9 mouse cellular contexts compared by ENCODE assay signal in genomic region chr1:38252766-38253079, GRCm38 (mm10).
DNase-seq lines count a peak whose midpoint lies in the region; ATAC-seq and TF ChIP-seq lines count a peak whose summit lies in the region.
"Had no signal": no experiment of that assay in that cellular context is flagged by ENCODE, and none has a peak within 500 bp of the region (broad histone marks: within the 10 kb centered on the region; RNA-seq: fewer than 3 reads in every experiment).

No protein-coding gene starts in this region.

- no peaks in the 10 kb centered on the region for H3K27me3 ChIP-seq in heart, adult 2 months (ENCODE audit: control insufficient read depth, insufficient read depth, low read length)
- no peaks in the 10 kb centered on the region for H3K27me3 ChIP-seq in liver, postnatal 0 days (ENCODE audit: insufficient read depth, low read length)
- H3K27me3 ChIP-seq in stomach, postnatal 0 days (ENCODE audit: control insufficient read depth, insufficient read depth, low read length), result no peaks in the 10 kb centered on the region
- no peaks in the 10 kb centered on the region for H3K27me3 ChIP-seq in heart, embryonic 10.5 days (ENCODE audit: insufficient read depth, poor library complexity, severe bottlenecking)
- H3K27me3 ChIP-seq: embryonic facial prominence, embryonic 15.5 days had no signal

- H3K36me3 ChIP-seq in heart, adult 2 months (ENCODE audit: control insufficient read depth, insufficient read depth, low read length), result no peaks in the 10 kb centered on the region
- H3K36me3 ChIP-seq in liver, postnatal 0 days (replicated peaks; ENCODE audit: insufficient read depth, low read length), result no peaks in the 10 kb centered on the region
- no peaks in the 10 kb centered on the region for H3K36me3 ChIP-seq in stomach, postnatal 0 days (ENCODE audit: control insufficient read depth, insufficient read depth, low read length)
- no peaks in the 10 kb centered on the region for H3K36me3 ChIP-seq in heart, embryonic 10.5 days
- H3K36me3 ChIP-seq: embryonic facial prominence, embryonic 15.5 days had no signal

- peak; percentile 73 for TF ChIP-seq CTCF in heart, adult 2 months (IDR thresholded peaks at IDR 0.05)
- TF ChIP-seq CTCF in bone marrow macrophage, adult 2 months (IDR thresholded peaks at IDR 0.05; ENCODE audit: low read depth, low read length), result peak; percentile 60
- TF ChIP-seq CTCF in liver, postnatal 0 days (IDR thresholded peaks at IDR 0.05; ENCODE audit: low read depth), result peak; percentile 79
- peak; percentile 75 for TF ChIP-seq CTCF in stomach, postnatal 0 days (IDR thresholded peaks at IDR 0.05; ENCODE audit: low read depth)

- no peaks in the 10 kb centered on the region for H3K4me1 ChIP-seq in heart, adult 2 months (ENCODE audit: control insufficient read depth, insufficient read depth, low read length)
- no peaks in the 10 kb centered on the region for H3K4me1 ChIP-seq in bone marrow macrophage, adult 2 months (ENCODE audit: control insufficient read depth, insufficient read depth, low read length)
- no peaks in the 10 kb centered on the region for H3K4me1 ChIP-seq in liver, postnatal 0 days (ENCODE audit: insufficient read depth)
- no peaks in the 10 kb centered on the region for H3K4me1 ChIP-seq in stomach, postnatal 0 days (replicated peaks; ENCODE audit: control insufficient read depth, insufficient read depth)
- H3K4me1 ChIP-seq in heart, embryonic 10.5 days, result peaks cover 13% of the 10 kb centered on the region

- H3K9ac ChIP-seq in heart, adult 2 months (ENCODE audit: low read depth, low read length), result no peak overlapping the region
- no peak overlapping the region for H3K9ac ChIP-seq in liver, postnatal 0 days (replicated peaks)
- H3K9ac ChIP-seq in stomach, postnatal 0 days (ENCODE audit: low read length), result no peak overlapping the region
- H3K9ac ChIP-seq: embryonic facial prominence, embryonic 15.5 days had no signal

- H3K27ac ChIP-seq in heart, adult 2 months, result no peak overlapping the region
- H3K27ac ChIP-seq in bone marrow macrophage, adult 2 months (ENCODE audit: insufficient read depth, low read depth, low read length), result no peak overlapping the region
- no peak overlapping the region for H3K27ac ChIP-seq in liver, postnatal 0 days (ENCODE audit: low read depth)
- H3K27ac ChIP-seq in stomach, postnatal 0 days (replicated peaks), result no peak overlapping the region
- no peak overlapping the region for H3K27ac ChIP-seq in heart, embryonic 10.5 days

- DNase-seq in heart, adult 2 months, result no peak
- DNase-seq in heart, postnatal 36 days, result no peak
- peak; percentile 40 to 44 for DNase-seq in CD8-positive naive resting alpha-beta T cell, adult 2 months (ENCODE audit: low read depth in 2 of 2, low spot score in 2 of 2)
- DNase-seq in liver, postnatal 0 days, result peak; percentile 39
- DNase-seq in stomach, postnatal 0 days (ENCODE audit: low spot score), result no peak
- no peak for DNase-seq in ovary, adult 18-20 months (ENCODE audit: low spot score)
- no peak for DNase-seq in heart, embryonic 10.5 days (ENCODE audit: low spot score)

- intact Hi-C loops in heart, adult 2 months (cut with DNase I), result no loop called here
- intact Hi-C loops in heart, postnatal 36 days (cut with DNase I), result no loop called here

- no peaks in the 10 kb centered on the region for H3K79me2 ChIP-seq in heart, adult 2 months (replicated peaks; ENCODE audit: control insufficient read depth, insufficient read depth, low read length)

- no peak for ATAC-seq in liver, postnatal 0 days
- no peak; the same call in 1 of the 2 replicates for ATAC-seq in stomach, postnatal 0 days (ENCODE audit: low FRiP score, low TSS enrichment)

- no peaks in the 10 kb centered on the region for H3K9me3 ChIP-seq in liver, postnatal 0 days (ENCODE audit: low read length)
- no peaks in the 10 kb centered on the region for H3K9me3 ChIP-seq in stomach, postnatal 0 days (ENCODE audit: control insufficient read depth, low read length)
- no peaks in the 10 kb centered on the region for H3K9me3 ChIP-seq in heart, embryonic 10.5 days
- H3K9me3 ChIP-seq: embryonic facial prominence, embryonic 15.5 days had no signal

- 40% methylated on average over 2 of the region's 2 CpGs for WGBS in heart, adult 2 months
- WGBS in liver, postnatal 0 days (ENCODE audit: insufficient replicate concordance), result 41% methylated on average over 2 of the region's 2 CpGs
- WGBS in stomach, postnatal 0 days, result 30% methylated on average over 2 of the region's 2 CpGs
- WGBS in heart, embryonic 10.5 days, result 50% methylated on average over 2 of the region's 2 CpGs

- no peak overlapping the region for H3K4me2 ChIP-seq in liver, postnatal 0 days (ENCODE audit: low read depth, low read length)
- no peak overlapping the region for H3K4me2 ChIP-seq in stomach, postnatal 0 days (replicated peaks; ENCODE audit: low read depth)
- H3K4me2 ChIP-seq: embryonic facial prominence, embryonic 15.5 days had no signal

- no peak for TF ChIP-seq EP300 in heart, adult 2 months (IDR thresholded peaks at IDR 0.05; ENCODE audit: insufficient read depth, low read depth, low read length)
- TF ChIP-seq EP300 in liver, postnatal 0 days (IDR thresholded peaks at IDR 0.05; ENCODE audit: low read depth), result no peak
- TF ChIP-seq EP300 in stomach, postnatal 0 days (optimal IDR thresholded peaks at IDR 0.05), result no peak

- TF ChIP-seq POLR2A in heart, adult 2 months (IDR thresholded peaks at IDR 0.05; ENCODE audit: insufficient read depth, low read depth, low read length), result no peak
- TF ChIP-seq POLR2A in bone marrow macrophage, adult 2 months (IDR thresholded peaks at IDR 0.05; ENCODE audit: borderline replicate concordance, low read depth, low read length), result no peak

- no peak overlapping the region for H3K4me3 ChIP-seq in heart, adult 2 months
- H3K4me3 ChIP-seq in bone marrow macrophage, adult 2 months (ENCODE audit: insufficient read depth, low read length), result no peak overlapping the region
- no peak overlapping the region for H3K4me3 ChIP-seq in liver, postnatal 0 days (ENCODE audit: low read depth, low read length)
- no peak overlapping the region for H3K4me3 ChIP-seq in stomach, postnatal 0 days (ENCODE audit: low read depth, low read length)
- H3K4me3 ChIP-seq in heart, embryonic 10.5 days, result no peak overlapping the region
- H3K4me3 ChIP-seq: embryonic facial prominence, embryonic 15.5 days had no signal

Comparison
In these comparisons a context has a peak if more than half of its experiments do, and no peak if none do; other contexts are left out.
1. DNase-seq: peak in CD8-positive naive resting alpha-beta T cell, adult 2 months (2 of 2) and liver, postnatal 0 days (single experiment); none in heart, adult 2 months (0 of 2), heart, postnatal 36 days (0 of 2), stomach, postnatal 0 days (single experiment), ovary, adult 18-20 months (single experiment) and heart, embryonic 10.5 days (single experiment).
2. Peak in every context shown above with its lines, with median percentiles within 50 percentile points of each other: CTCF ChIP-seq.